ENCODE assay signal across 27 mouse cellular contexts in genomic region chr16:48402963-48403362, GRCm38 (mm10). TPM values are rescaled to one million over a fixed set of nuclear protein-coding genes. Genes with fewer than 3 reads are reported as not detected.
"Had no signal": no experiment of that assay in that cellular context is flagged by ENCODE, and none has a peak within 500 bp of the region (broad histone marks: within the 10 kb centered on the region; RNA-seq: fewer than 3 reads in every experiment).

No protein-coding gene starts in this region.

- H3K27ac ChIP-seq: midbrain, embryonic 10.5 days; midbrain, embryonic 12.5 days; neural tube, embryonic 13.5 days; neural tube, embryonic 15.5 days; stomach, embryonic 15.5 days; stomach, postnatal 0 days had no signal

- H3K9me3 ChIP-seq: midbrain, embryonic 10.5 days; midbrain, embryonic 12.5 days; neural tube, embryonic 13.5 days; neural tube, embryonic 15.5 days; stomach, embryonic 15.5 days had no signal

- H3K9ac ChIP-seq: lung, embryonic 14.5 days; midbrain, embryonic 12.5 days; neural tube, embryonic 13.5 days; neural tube, embryonic 15.5 days; stomach, embryonic 15.5 days had no signal

- H3K27me3 ChIP-seq: midbrain, embryonic 12.5 days; neural tube, embryonic 13.5 days; neural tube, embryonic 15.5 days; stomach, embryonic 15.5 days had no signal

- DNase-seq: lung, adult 18-20 months; lung, embryonic 14.5 days; lung, postnatal 10 days; lung, postnatal 4 days; midbrain, embryonic 14.5 days; retina, postnatal 1 day; right cerebral cortex, adult 18-20 months; right cerebral cortex, postnatal 25 days; right cerebral cortex, postnatal 4 days; thymus, adult 2 months; thymus, postnatal 25 days; thymus, postnatal 4 days had no signal

- H3K36me3 ChIP-seq: midbrain, embryonic 10.5 days; midbrain, embryonic 12.5 days; neural tube, embryonic 13.5 days; neural tube, embryonic 15.5 days; stomach, embryonic 15.5 days had no signal

- H3K4me2 ChIP-seq: lung, embryonic 14.5 days; midbrain, embryonic 12.5 days; neural tube, embryonic 13.5 days; neural tube, embryonic 15.5 days; stomach, embryonic 15.5 days had no signal

- H3K4me3 ChIP-seq: midbrain, embryonic 10.5 days; midbrain, embryonic 12.5 days; myocyte; neural tube, embryonic 13.5 days; neural tube, embryonic 15.5 days; stomach, embryonic 15.5 days had no signal

- H3K4me1 ChIP-seq: midbrain, embryonic 12.5 days; stomach, embryonic 15.5 days had no signal

- ATAC-seq: midbrain, embryonic 16.5 days had no signal

RNA-seq across cellular contexts. Expression of gene Gm5485, which starts 9.3 kb away (rescaled TPM):
- total RNA-seq: megakaryocyte, adult 5-6 weeks; megakaryocyte-erythroid progenitor cell, adult 5-6 weeks had no signal
- polyA plus RNA-seq: lung, embryonic 14.5 days; lung, embryonic 16.5 days; midbrain, embryonic 10.5 days; midbrain, embryonic 12.5 days; midbrain, embryonic 14.5 days; midbrain, embryonic 16.5 days; myocyte; neural tube, embryonic 11.5 days; neural tube, embryonic 13.5 days; neural tube, embryonic 15.5 days; spleen, adult 2 months; testis, adult 2 months; thymus, adult 2 months; urinary bladder, adult 2 months had no signal

RNA-seq across cellular contexts. Expression of gene Morc1, which starts 28.1 kb away (rescaled TPM):
- total RNA-seq: megakaryocyte, adult 5-6 weeks; megakaryocyte-erythroid progenitor cell, adult 5-6 weeks had no signal
- polyA plus RNA-seq: midbrain, embryonic 10.5 days; midbrain, embryonic 12.5 days; midbrain, embryonic 14.5 days; myocyte; neural tube, embryonic 11.5 days; spleen, adult 2 months had no signal
